Mouse (Mus musculus) brain, adult 2 months (tissue): Measurements from ENCODE around the gene Smc4.
A peak's percentile ranks its signal among the peaks of the same experiment; 100 is the strongest.

ENCODE experiments used
- DNase-seq: peaks from one replicate; pipeline ENCODE4 v3.0.0; 2011; ENCODE audit warnings: low read depth, low spot score

The Smc4 gene

DNA sequence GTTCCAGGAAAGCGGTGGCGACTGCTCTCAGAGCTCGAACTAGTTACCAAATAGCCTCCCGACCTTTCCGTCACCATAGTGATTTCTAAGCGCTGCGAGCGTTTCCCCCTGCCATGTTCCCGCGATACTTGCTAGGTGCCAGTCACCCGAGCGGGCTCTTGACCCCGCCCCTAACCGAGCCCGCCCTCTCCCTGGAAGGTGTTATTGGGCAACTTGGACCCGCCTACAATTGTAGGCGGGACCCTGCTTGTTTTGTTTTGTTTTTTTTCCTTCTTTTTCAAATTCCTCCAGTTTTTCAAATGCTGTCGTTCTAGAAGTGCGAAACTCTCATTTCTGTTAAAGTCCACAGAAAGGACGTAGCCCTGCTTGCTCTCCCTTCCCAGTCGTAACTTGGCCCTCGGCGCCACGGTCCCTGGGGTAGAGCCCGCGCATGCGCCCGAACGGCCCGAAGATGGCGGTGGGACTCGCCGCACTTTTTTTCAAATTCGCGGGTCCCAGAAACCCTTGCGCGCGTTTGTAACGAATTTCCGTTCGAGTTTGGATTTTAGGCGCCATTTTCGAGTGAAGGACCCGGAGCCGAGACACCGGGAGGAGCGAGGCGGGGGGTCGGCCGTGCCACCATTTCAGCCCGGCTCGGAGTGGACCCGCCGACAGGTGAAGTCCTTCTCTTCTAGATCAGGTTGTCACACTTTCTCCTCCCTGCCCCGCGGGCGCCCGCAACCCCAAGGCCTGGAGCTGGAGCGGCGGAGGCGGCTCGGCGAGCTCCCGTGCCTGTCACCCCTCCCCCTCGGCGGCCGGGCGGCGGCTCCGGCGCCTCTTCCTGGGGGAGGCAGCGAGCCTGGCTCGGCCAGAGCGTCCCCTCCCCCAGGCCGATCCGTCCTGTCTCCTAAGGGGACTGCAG, at the start of gene Smc4, which contains the start of gene Ift80:
Gene Smc4, plus strand, starts transcription at position 302 of the 901 bp plus-strand sequence.
Gene Ift80, minus strand, starts transcription at position 134 of the 901 bp plus-strand sequence.
- peak; percentile 99 for DNase-seq

DNA sequence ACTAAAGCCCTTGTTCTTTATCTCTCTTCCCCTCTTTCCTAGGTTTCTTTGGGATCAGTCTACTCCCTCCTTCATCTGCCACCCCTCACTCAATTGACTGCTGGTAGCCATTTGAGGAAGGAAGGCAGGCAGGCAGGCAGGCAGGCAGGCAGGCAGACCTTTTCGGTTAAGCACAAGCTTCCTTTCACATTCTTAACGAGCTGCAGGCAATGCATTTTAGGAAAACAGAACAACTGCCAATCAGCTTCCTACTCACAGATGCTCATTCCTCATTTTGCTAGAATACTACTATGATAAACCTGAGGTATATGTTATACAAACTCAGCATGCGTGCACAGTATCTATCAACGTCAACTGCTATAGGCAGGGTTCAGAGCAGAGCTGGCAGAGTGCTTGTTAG, 48.1 kb upstream of the Smc4 start:
- peak; percentile 65 for DNase-seq

DNA sequence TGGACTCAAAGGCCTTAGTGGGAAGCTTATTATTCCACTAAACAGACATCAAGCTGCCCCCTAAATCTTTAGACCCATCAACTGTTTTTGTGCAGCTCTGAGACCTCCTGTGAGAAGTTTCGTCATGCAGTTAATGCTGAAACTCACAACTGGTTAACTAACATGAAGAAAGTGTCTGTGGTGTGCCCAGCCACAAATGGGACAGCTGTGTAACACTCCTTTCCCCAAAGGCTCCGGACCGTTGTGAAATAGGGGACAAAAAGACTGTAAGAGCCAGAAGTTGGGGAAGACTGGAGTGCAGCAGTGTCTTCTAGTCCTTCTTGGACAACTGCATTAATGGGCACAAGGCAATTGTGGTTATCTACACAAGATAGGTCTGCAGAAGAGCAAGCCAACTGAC, 47.1 kb upstream of the Smc4 start:
- DNase-seq = no peak

DNA sequence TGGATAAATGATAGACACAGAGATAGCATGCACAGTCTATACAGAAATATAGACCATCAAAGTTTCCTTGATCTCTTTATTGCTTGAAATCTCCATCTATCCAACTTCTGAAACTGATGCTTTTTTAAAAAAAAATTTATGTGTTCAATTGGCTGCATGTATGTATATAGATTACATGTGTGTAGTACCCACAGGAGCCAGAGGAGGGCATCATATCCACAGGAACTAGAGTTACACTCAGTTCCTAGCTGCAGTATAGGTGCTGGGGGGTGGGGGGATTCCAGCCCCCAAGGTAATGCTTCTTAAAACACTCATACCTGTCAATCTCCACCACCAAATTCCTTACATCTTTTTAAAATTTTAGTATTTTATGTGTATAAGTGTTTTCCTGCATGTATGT, 39.9 kb upstream of the Smc4 start:
- DNase-seq = no peak

DNA sequence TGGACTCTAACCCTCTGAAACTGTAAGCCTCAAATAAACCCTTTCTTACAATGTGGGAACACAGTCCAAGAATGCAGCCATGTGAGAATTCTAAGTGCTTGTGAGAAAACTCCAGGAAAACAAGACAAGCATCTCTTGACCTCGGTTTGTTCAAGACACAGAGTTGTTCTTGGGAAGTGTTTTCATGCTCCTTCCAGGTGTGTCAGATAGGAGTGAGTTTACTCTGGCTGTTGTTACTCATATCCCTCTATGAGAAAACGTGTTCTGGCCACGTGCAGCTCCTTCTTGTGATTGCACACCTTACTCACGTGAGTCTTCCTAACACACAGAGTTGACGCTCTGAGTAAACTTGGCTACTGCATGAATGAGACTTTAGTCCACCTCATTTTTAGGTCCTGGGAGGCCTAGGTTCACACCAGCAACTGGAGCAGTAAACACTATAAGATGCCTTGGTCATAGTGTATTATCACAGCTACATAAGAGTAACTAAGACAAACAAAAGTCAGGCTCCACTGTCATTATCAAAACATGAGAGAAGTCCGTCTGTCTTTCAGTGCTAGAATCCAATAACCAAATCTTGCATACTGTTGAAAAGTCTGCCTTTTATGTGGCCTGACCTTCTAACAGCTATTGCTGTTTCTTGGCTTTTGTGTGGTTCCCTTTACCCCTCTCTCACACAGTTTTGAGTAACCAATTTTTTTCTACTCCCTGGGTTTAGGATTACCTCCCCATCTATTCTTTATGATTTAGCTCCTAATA, 37.8 kb upstream of the Smc4 start:
- DNase-seq = no peak

DNA sequence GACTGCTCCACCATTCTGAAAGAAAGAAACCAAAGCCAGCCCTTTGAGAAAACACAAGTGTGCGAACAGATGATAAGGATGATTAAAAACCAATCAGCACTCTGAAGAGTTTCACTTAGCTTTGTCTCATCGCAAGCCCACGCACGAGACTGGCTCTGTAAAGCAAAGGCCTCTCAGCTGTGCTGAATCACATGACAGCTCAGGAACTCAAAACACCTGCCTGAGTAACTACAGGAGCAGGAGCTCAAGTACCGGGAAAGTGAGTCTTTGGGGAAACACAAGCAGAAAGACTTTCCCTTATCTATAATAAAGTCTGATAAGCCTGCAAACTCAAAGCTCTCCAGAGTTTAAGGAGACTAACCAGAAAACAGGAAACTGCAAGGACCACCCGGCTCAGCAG, 37.1 kb upstream of the Smc4 start:
- peak; percentile 35 for DNase-seq

DNA sequence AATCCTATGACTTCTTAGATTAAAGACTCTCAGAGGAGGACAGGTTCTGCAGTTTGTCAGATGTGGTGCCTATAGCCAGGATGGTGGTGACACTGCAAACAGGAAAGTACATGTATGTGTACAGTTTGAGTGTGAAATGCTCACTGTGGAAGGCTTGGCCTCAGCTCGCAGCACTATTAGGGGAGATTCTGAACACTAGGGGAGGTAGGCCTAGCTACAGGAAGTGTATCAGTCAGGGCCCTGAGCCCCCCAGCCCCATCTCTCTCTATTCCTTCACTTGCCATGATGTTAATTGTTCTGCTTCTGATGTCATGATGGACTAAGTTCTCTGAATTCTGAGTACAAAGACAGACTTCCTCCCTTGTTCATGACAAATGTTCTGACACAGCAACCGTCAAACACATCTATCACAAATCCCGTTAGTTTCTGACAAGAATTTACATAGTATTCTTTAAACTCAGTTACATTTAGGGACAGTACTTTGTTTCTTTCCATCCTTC, 35.4 kb upstream of the Smc4 start:
- no peak for DNase-seq

DNA sequence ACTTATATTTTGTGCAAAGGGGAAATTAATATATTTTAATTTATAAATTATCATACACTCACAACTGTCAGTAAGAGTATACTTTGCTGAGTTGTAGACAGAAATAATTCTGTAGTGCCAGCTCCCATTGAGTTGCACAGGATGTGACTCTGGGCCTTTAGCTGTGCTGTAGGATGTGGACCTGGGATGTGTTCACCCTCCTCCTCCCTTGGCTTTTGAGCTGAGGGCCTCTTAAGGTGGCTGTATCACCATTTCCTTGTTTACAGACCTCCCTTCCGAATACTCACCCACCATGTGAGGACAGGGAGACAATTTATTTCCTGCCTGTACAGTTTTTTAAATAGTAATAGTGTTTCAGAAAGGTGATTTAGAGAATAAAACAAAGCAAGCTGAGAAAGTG, 31.0 kb upstream of the Smc4 start:
- no peak for DNase-seq

DNA sequence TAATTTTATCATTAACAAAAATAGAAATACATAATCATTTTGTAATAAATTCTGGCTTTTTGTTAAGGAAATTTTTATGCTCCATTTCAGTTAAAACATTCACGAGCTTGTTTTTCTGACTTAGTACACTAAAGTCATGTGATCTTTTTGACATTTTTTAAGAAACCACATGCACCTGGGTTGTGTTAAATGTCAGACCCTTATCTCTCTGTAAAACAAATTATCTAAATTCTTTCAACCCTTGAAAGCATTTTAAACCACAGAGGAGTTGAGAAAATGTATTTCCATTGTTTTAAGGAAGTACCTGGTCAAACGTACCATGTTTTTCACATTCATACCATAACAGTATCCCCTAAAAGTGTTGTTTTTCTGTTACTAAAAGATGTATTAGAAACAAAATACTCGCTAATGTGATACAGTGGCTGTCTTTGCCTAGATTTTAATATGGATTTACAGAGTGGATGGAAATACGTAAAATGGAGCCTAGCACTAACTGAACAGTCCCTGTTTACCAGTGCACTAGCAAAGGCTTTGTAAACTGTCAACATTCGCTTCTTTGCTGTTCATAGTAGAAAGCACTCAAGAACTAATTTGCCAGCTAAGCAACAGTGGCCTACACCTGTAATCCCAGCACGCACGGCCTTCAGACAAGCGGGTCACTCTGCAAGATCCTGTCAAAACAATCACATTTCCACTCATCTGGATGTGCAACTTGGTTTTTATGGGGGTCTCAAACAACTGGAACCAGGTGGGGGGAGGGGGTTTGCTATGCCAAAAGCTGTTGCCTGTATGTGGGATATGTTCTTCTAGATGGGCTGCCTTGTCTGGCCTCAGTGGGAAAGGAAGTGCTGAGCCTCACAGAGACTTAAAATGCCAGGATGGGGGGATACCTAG, 29.7 kb upstream of the Smc4 start:
- no peak for DNase-seq

DNA sequence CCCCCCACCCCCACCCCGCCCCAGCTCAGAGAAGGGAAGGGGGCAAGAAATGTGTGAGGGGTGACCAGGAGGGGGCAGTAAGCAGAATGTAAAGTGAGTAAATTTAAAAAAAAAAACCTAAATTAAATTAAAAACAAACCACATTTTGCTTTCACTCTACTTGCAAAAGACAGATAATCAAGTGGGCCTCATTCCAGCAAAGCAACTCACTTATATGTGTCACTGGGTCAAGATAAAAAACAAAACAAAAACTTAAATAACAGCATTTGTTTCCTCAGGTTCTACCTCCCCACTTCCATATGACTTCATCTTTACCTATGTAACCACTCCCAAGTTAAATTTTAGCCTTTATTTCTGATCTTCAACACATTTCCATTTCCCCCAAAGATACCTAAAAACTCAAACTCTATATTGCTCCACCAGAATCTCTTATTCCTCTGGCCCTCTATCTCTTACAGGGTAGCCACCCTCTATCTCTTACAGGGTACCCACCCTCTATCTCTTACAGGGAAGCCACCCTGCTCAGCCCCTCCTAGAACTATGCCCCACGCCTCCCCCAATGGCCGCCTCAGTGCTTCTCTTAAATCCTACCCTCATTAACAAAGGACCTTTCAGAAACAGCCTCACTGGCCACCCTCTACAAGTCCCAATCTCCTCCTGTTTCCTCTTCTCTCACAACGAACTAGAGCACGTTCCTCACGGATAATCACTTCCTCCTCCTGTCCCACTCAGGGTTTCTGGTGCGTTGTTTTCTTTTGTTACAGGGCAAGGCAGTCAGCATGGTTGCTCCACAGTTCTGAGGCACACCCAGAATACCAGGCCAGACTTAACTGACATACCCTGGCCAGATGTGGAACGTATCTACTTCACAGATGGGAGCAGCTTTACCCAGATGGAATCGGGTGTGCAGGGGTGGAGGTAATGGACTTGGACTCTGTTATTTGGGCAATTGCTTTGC, 28.7 kb upstream of the Smc4 start:
- no peak for DNase-seq

DNA sequence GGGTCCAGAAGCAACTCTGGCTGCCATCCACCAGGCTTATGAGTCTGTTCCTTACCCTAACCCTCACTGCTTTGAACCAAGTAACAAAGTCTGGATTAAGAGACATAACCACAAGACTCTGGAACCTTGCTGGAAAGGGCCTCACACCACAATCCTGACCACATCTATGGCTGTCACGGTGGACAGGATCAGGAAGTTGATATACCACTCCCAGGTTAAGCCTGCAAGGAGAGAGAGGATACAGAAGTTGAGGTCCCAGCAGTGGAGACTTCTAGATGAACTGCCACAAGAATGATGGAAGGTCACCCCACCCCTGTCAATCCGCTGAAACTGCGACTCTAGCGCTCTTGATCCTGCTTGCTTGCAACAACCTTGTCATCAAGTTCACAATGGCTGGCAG, 26.8 kb upstream of the Smc4 start:
- no peak for DNase-seq

DNA sequence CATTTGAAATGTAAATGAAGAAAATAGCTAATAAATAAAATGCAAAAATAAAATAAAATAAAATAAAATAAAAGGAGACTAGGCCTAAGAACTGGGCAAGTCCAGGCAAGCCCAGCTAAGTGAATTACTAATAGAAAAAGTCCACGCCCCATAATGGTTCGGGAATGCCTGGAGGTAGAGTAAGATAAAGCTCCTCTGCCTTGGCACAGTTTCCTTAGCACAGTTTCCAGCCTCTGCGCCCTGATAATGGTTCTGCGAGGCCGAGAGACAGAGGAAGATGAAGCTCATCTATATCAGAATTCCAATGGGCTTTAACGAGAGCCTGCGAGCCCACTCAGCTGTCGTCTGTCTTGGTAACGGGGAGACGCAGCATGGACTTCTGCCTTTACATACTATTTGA, 25.4 kb upstream of the Smc4 start:
- DNase-seq = no peak

DNA sequence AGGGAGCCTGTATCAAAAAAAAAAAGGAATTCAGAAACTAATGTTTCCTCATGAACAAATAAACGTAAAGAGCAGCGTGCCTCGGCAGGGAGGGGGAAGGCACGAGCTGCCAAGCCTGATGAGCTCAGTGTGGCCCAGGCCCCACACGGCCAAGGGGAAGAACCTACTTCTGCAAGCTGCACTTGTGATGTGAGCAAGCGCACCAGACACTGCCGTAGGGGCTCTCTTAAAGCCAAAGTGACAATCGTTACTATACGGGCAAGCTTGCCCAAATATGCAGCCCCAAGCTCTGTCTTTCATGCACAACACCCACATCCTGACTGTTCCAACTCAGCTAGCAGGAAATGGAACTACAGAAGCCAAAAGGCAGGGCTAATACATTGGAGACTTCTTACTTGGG, 23.6 kb upstream of the Smc4 start:
- peak; percentile 6 for DNase-seq

DNA sequence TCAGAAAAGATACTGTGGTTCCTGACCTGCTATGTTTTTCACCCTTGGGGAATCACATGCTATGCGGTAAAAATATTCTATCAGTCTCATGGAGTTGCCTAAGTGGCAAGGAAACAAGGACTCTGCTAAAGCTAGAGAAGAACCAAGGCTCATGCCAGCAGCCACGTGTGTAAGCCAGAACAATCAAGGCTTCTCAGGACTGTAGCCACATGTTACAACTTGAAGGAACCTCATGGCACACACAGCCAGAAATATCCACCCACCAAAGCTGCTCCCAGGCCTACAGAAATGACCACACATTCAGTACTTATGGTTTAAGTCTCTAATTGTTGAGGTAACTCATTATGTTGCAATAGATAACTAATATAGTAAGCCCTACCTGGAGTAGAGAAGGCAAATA, 18.0 kb upstream of the Smc4 start:
- DNase-seq = no peak

DNA sequence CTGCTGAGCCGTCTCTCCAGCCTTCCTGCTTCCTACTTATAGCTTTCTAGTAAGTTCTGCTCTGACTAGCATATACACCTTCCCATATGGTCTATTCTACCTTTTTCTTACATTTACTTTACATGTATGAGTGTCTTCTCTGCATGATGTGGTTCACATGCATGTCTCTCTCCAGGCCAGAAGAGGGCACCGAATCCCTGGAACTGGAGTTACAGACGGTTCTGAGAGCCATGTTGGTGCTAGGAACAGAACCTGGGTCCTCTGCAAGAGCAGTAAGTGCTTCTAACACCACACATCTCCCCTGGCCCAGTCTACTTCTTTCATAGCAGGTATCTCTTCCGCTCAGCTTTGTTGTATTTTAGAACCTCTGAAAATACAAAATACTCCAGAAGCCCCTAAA, 1.8 kb upstream of the Smc4 start:
- no peak for DNase-seq

DNA sequence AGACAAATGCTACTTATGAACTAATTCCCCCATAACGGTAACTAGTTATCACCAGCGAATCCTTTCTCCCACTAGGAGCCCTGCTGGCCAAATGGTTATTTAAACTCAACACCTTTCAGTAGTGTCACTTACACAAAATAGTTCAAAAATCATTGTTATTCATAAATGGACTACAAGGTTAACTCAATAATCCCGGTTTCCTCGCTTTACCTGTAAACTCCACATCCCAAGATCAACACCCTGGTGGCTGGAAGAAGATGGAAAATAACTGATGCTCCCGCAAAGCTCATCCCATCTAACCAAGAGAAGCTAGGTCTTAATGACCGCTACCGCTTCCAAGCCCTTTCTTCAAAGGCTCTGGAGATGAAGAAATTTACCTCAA, 492 bp upstream of the Smc4 start:
- no peak for DNase-seq

DNA sequence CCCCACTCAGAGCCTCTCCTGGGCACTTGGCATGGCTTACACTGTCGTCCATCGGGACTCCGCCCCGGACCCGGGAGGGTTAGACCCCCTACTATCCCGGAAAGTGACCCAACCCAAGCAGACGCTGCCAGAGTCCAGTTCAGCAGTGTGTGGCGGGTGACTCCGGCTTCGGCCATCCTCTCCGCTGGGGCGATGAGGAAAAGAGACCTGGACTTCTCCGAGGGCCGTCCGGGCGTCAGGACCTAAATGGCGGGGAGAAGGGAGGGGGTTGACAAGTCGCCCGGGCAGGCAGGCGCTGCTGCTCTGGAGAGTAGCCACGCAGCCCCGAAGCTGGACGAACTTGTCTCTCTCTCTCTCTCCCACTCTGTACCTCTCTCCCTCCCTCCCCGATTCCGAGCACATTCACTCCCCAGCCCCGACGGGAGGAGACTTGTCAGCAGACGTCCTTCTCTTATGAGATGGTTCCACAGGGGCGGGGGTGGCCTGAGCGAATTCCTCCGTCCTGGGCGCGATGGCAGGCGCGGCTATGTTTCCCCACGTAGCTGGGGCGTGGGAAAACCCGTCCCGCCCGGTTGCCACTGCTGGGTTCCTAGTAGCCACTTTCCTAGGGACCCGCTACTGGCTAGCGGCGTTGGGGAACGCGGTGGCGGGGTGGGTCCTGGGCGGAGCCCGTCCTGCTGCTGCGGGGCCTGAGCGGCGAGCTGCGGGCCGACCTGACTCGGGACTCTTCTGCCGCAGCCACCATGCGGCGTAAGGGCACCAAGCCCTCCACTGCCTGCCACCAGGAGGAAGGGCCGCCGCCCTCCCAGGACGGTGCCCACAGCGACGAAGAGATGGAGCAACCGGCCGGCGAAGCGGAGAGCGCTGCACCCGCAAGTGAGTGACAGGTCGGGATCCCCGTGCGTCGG, 1.1 kb downstream of the Smc4 start:
- DNase-seq = peak; percentile 9

DNA sequence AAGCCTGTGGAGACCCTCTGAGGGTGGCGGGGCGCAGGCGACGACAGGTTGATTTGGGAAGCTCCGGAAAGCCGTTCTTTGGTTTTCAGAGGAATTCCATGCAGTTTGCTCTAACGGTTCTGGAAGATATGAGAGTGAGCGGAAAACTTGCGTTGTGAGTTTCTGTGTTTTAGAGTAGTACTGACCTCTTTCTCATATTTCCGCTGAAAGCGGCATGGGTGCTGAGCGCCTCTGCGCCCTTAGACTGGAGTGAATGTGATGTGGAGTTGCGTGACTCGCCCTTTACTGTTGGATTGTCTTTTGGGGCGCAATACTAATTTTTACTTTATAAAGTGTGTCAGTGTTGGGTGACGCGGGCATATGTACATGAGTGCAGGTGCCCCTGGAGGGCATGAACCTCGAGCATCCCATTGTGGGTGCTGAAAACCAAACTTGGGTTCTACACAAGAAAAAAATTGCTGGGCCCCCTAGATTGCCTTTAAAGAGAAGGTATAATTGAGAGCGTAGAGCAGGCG, 1.8 kb downstream of the Smc4 start:
- DNase-seq = no peak

DNA sequence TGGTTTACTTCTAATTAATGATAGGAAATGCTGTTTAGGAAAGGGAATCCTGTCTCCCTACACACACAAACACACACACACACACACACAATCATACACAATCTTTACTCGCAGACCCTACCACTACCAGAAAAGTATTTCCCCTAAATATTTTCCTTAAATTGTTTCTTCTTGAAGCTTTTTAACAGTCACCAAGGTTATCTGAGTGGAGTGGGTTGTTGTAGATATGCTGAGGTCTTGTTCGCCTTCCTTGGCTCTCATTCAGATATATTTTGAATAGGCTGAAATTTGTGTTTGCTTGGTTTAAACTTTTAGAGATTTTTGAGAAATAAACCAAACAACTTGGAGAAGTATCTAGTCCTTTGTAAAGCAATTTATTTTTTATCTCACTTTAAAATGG, 4.3 kb downstream of the Smc4 start:
- DNase-seq = no peak
